Mouse (Mus musculus): Measurements from ENCODE around the gene Dst. TPM values are rescaled to one million over a fixed set of nuclear protein-coding genes. Genes with fewer than 3 reads are reported as not detected.
"Not testable (repeated sequence)": the region's sequence is repeated elsewhere in the genome, so short reads cannot be mapped to it uniquely, and the experiment has no call there.

Dst gene
- polyA plus RNA-seq, 1 experiment: 55.8 TPM

- TF ChIP-seq CTCF (conservative IDR thresholded peaks at IDR 0.05; ENCODE audit: insufficient read depth, insufficient read length, low read depth, low read length) (no peak), POLR2A (IDR thresholded peaks at IDR 0.05; ENCODE audit: low read depth, low read length) (no peak)
- Histone ChIP-seq H3K4me1 (ENCODE audit: control insufficient read depth, insufficient read depth, low read length) (no peaks in the 10 kb centered on the region; the same call in 1 of the 2 replicates), H3K36me3 (ENCODE audit: control insufficient read depth, insufficient read depth, low read length) (no peaks in the 10 kb centered on the region), H3K27me3 (replicated peaks; ENCODE audit: control insufficient read depth, insufficient read depth, low read length) (no peaks in the 10 kb centered on the region), H3K27ac (ENCODE audit: insufficient read depth, low read depth, low read length) (no peak overlapping the region), H3K4me3 (ENCODE audit: insufficient read depth, low read depth, low read length) (no peak overlapping the region)
- DNase-seq: no peak
- WGBS: 72% methylated on average over 3 of the region's 3 CpGs
These were observed 155.9 kb downstream of the Dst start for GRCm38 (mm10) chr1:34063943-34064342.

GRCm38 (mm10) chr1:34065551-34066048 is 157.6 kb downstream of the Dst start:
- WGBS: 73% methylated on average over 5 of the region's 5 CpGs

GRCm38 (mm10) chr1:34066401-34066800 is 158.4 kb downstream of the Dst start:
- H3K27ac ChIP-seq (ENCODE audit: insufficient read depth, low read depth, low read length); H3K4me3 ChIP-seq (ENCODE audit: insufficient read depth, low read depth, low read length); DNase-seq; H3K36me3 ChIP-seq (ENCODE audit: control insufficient read depth, insufficient read depth, low read length); H3K27me3 ChIP-seq (replicated peaks; ENCODE audit: control insufficient read depth, insufficient read depth, low read length); H3K4me1 ChIP-seq (ENCODE audit: control insufficient read depth, insufficient read depth, low read length): not testable (repeated sequence)
- WGBS: 93% methylated on average over 4 of the region's 4 CpGs

More at GRCm38 (mm10) chr1:34065551-34066048, 157.6 kb downstream of the Dst start:
- no peak for DNase-seq
- no peaks in the 10 kb centered on the region for H3K36me3 ChIP-seq (ENCODE audit: control insufficient read depth, insufficient read depth, low read length)
- no peaks in the 10 kb centered on the region; the same call in 1 of the 2 replicates for H3K4me1 ChIP-seq (ENCODE audit: control insufficient read depth, insufficient read depth, low read length)
- no peak overlapping the region for H3K4me3 ChIP-seq (ENCODE audit: insufficient read depth, low read depth, low read length)
- TF ChIP-seq CTCF (conservative IDR thresholded peaks at IDR 0.05; ENCODE audit: insufficient read depth, insufficient read length, low read depth, low read length) (no peak), POLR2A (IDR thresholded peaks at IDR 0.05; ENCODE audit: low read depth, low read length) (no peak)
- no peak overlapping the region for H3K27ac ChIP-seq (ENCODE audit: insufficient read depth, low read depth, low read length)
- no peaks in the 10 kb centered on the region for H3K27me3 ChIP-seq (replicated peaks; ENCODE audit: control insufficient read depth, insufficient read depth, low read length)

- Histone ChIP-seq H3K36me3 (ENCODE audit: control insufficient read depth, insufficient read depth, low read length) (no peaks in the 10 kb centered on the region), H3K4me3 (ENCODE audit: insufficient read depth, low read depth, low read length) (no peak overlapping the region), H3K27me3 (replicated peaks; ENCODE audit: control insufficient read depth, insufficient read depth, low read length) (no peaks in the 10 kb centered on the region), H3K4me1 (ENCODE audit: control insufficient read depth, insufficient read depth, low read length) (peaks cover 3% of the 10 kb centered on the region; the same call in 1 of the 2 replicates), H3K27ac (ENCODE audit: insufficient read depth, low read depth, low read length) (no peak overlapping the region)
- TF ChIP-seq CTCF (conservative IDR thresholded peaks at IDR 0.05; ENCODE audit: insufficient read depth, insufficient read length, low read depth, low read length) (peak; percentile 34; the same call in 1 of the 2 replicates), POLR2A (IDR thresholded peaks at IDR 0.05; ENCODE audit: low read depth, low read length) (no peak)
- no peak for DNase-seq
- 54% methylated on average over 5 of the region's 5 CpGs for WGBS
These were observed 160.3 kb downstream of the Dst start for GRCm38 (mm10) chr1:34068341-34068740.

- Histone ChIP-seq H3K27me3 (replicated peaks; ENCODE audit: control insufficient read depth, insufficient read depth, low read length) (no peaks in the 10 kb centered on the region), H3K4me3 (ENCODE audit: insufficient read depth, low read depth, low read length) (no peak overlapping the region), H3K36me3 (ENCODE audit: control insufficient read depth, insufficient read depth, low read length) (no peaks in the 10 kb centered on the region), H3K4me1 (ENCODE audit: control insufficient read depth, insufficient read depth, low read length) (0 out of 2 replicates have a peak, but pooled peaks cover 3% of the 10 kb centered on the region), H3K27ac (ENCODE audit: insufficient read depth, low read depth, low read length) (no peak overlapping the region)
- TF ChIP-seq CTCF (conservative IDR thresholded peaks at IDR 0.05; ENCODE audit: insufficient read depth, insufficient read length, low read depth, low read length): no peak
- no peak for TF ChIP-seq POLR2A (IDR thresholded peaks at IDR 0.05; ENCODE audit: low read depth, low read length)
- 74% methylated on average over 10 of the region's 10 CpGs for WGBS
- DNase-seq: no peak
These were observed 161.7 kb downstream of the Dst start for GRCm38 (mm10) chr1:34069514-34070290.

GRCm38 (mm10) chr1:34070474-34070873 is 162.4 kb downstream of the Dst start:
- H3K27ac ChIP-seq (ENCODE audit: insufficient read depth, low read depth, low read length): no peak overlapping the region
- no peak overlapping the region for H3K4me3 ChIP-seq (ENCODE audit: insufficient read depth, low read depth, low read length)
- no peak for DNase-seq
- WGBS: 77% methylated on average over 7 of the region's 7 CpGs
- no peaks in the 10 kb centered on the region for H3K36me3 ChIP-seq (ENCODE audit: control insufficient read depth, insufficient read depth, low read length)
- peaks cover 7% of the 10 kb centered on the region; the same call in 1 of the 2 replicates for H3K4me1 ChIP-seq (ENCODE audit: control insufficient read depth, insufficient read depth, low read length)
- TF ChIP-seq CTCF (conservative IDR thresholded peaks at IDR 0.05; ENCODE audit: insufficient read depth, insufficient read length, low read depth, low read length): no peak
- TF ChIP-seq POLR2A (IDR thresholded peaks at IDR 0.05; ENCODE audit: low read depth, low read length): no peak
- no peaks in the 10 kb centered on the region for H3K27me3 ChIP-seq (replicated peaks; ENCODE audit: control insufficient read depth, insufficient read depth, low read length)

GRCm38 (mm10) chr1:34070991-34071639 is 163.1 kb downstream of the Dst start:
- 70% methylated on average over 6 of the region's 6 CpGs for WGBS
- TF ChIP-seq CTCF (conservative IDR thresholded peaks at IDR 0.05; ENCODE audit: insufficient read depth, insufficient read length, low read depth, low read length): no peak
- no peak for TF ChIP-seq POLR2A (IDR thresholded peaks at IDR 0.05; ENCODE audit: low read depth, low read length)
- no peaks in the 10 kb centered on the region for H3K36me3 ChIP-seq (ENCODE audit: control insufficient read depth, insufficient read depth, low read length)

More at GRCm38 (mm10) chr1:34070991-34071639, 163.1 kb downstream of the Dst start:
- no peak overlapping the region for H3K27ac ChIP-seq (ENCODE audit: insufficient read depth, low read depth, low read length)
- no peak for DNase-seq
- H3K4me3 ChIP-seq (ENCODE audit: insufficient read depth, low read depth, low read length): no peak overlapping the region
- peaks cover 7% of the 10 kb centered on the region; the same call in 1 of the 2 replicates for H3K4me1 ChIP-seq (ENCODE audit: control insufficient read depth, insufficient read depth, low read length)
- H3K27me3 ChIP-seq (replicated peaks; ENCODE audit: control insufficient read depth, insufficient read depth, low read length): no peaks in the 10 kb centered on the region

Measured in kidney, adult 2 months (tissue).